Mouse (Mus musculus) megakaryocyte, embryonic 14.5 days (primary cell): ENCODE results near the gene Praf2.

Experiments
- FLI1 ChIP-seq: IDR thresholded peaks from 2 replicates; pipeline ENCODE4 v1.6.1; 2012; ENCODE audit warnings: low read length, inconsistent platforms, mixed read lengths
- GATA1 ChIP-seq: IDR thresholded peaks from 3 replicates; pipeline ENCODE4 v1.6.1; 2012; ENCODE audit warnings: mixed read lengths, low read length, inconsistent platforms, borderline replicate concordance

- TF ChIP-seq GATA1 (no peak), FLI1 (no peak)
These were observed 6.0 kb upstream of the Praf2 start for GRCm38 (mm10) chrX:7722282-7722611.
